Mouse (Mus musculus): ENCODE results near the gene Zbtb5. TPM values are rescaled to one million over a fixed set of nuclear protein-coding genes. Genes with fewer than 3 reads are reported as not detected.
"Not testable (repeated sequence)": the region's sequence is repeated elsewhere in the genome, so short reads cannot be mapped to it uniquely, and the experiment has no call there.

Gene Zbtb5
- polyA plus RNA-seq, 1 experiment from 2014 or later = 38.7 TPM

DNA sequence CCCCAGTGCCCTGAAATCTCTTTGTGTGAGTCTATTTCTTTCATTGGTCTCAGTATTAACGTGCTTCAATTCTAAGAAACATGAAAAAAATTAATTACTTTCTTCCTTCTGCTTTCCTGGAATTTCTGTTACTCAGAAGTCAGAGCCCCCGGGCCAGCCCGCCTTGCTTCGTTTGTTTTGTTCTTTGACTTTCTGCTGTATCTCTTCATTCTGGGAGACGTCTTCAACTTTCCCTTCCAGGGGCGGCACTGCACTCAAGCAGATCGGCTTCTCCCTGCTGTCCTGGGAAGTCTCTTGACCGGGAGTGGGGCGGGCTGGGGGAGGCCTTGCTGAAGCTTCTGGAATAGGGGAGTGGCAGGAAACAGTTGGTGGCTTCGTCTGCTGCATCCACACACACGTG, 49.1 kb downstream of the Zbtb5 start:
- Histone ChIP-seq H3K4me3 (no peak overlapping the region), H3K27me3 (no peaks in the 10 kb centered on the region), H3K36me3 (no peaks in the 10 kb centered on the region), H3K27ac (no peak overlapping the region), H3K4me2 (replicated peaks) (no peak overlapping the region), H3K9me3 (no peaks in the 10 kb centered on the region), H3K9ac (no peak overlapping the region), H3K4me1 (no peaks in the 10 kb centered on the region)
- ATAC-seq (ENCODE audit: insufficient number of reproducible peaks, insufficient read depth, low FRiP score, low TSS enrichment) = no peak
- 71% methylated on average over 11 of the region's 11 CpGs for WGBS

DNA sequence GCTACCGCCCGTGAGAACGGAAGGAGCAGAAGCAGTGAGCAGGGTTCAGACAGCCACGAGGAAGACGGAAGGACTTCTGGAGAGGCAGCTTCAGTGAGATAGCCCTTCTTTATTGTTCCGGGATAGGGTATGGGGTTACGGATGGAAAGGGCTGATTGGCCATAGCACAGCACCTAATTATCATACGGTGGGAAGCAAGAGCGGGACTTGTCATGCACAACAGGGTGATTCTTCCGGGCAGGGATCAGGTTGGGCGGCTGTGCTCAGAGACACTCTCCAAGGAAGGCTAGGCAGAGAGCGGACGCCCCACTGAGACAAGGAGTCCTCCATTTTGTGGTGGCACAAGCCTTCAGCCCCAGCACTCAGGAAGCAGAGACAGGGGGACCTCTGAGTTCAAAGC, 53.0 kb downstream of the Zbtb5 start:
- H3K9ac ChIP-seq = no peak overlapping the region
- 91% methylated on average over 13 of the region's 13 CpGs for WGBS
- H3K4me1 ChIP-seq = no peaks in the 10 kb centered on the region
- no peak overlapping the region for H3K4me3 ChIP-seq
- H3K27me3 ChIP-seq = no peaks in the 10 kb centered on the region
- no peak overlapping the region for H3K27ac ChIP-seq
- no peaks in the 10 kb centered on the region for H3K36me3 ChIP-seq
- no peaks in the 10 kb centered on the region for H3K9me3 ChIP-seq
- H3K4me2 ChIP-seq (replicated peaks) = no peak overlapping the region
- no peak for ATAC-seq (ENCODE audit: insufficient number of reproducible peaks, insufficient read depth, low FRiP score, low TSS enrichment)

DNA sequence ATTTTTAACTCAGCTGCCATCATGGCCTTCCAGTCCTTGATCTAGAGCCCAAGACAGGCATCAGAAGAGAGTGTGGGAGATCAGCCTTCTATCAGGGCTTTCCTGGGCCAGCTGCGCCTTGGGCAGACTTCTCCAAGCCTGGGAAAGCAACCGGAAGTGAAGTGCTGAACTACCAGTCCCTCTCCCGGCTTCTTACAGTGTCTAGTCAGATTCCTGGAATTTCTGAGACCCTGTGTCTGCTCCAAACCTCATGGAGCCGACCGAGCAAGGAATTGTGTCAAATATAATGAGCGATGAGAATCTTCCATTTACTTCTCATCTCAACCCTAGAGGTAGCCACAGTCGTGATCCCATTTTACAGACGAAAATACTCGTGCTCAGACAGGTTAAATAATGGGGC, 53.4 kb downstream of the Zbtb5 start:
- Histone ChIP-seq H3K4me3 (no peak overlapping the region), H3K4me1 (no peaks in the 10 kb centered on the region), H3K27ac (no peak overlapping the region), H3K36me3 (no peaks in the 10 kb centered on the region), H3K9me3 (no peaks in the 10 kb centered on the region), H3K27me3 (no peaks in the 10 kb centered on the region), H3K9ac (no peak overlapping the region), H3K4me2 (replicated peaks) (no peak overlapping the region)
- no peak for ATAC-seq (ENCODE audit: insufficient number of reproducible peaks, insufficient read depth, low FRiP score, low TSS enrichment)
- 85% methylated on average over 9 of the region's 9 CpGs for WGBS

DNA sequence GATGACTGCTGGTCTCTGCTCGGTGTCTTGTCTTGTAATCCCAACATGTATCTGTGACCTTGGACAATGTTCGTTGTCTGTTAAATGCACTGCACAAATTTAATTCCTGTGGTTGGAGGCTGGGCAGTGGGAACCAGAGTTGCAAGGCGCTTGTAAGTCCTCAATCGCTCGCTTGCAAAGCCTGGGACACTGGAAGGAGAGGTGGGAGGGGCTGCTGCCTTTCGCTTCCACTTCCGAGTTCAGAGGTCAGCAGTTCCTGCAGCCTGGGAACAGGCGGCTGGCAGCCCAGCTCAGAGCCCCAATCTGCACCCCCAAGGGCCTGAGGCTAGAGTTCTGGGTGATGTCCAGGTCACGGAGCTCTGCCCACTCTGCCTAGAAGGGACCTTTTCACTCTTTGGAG, 59.2 kb downstream of the Zbtb5 start:
- Histone ChIP-seq H3K27ac (no peak overlapping the region), H3K9me3 (no peaks in the 10 kb centered on the region), H3K4me3 (no peak overlapping the region), H3K9ac (no peak overlapping the region), H3K4me1 (no peaks in the 10 kb centered on the region), H3K27me3 (no peaks in the 10 kb centered on the region), H3K36me3 (no peaks in the 10 kb centered on the region), H3K4me2 (replicated peaks) (no peak overlapping the region)
- no peak for ATAC-seq (ENCODE audit: insufficient number of reproducible peaks, insufficient read depth, low FRiP score, low TSS enrichment)
- WGBS = 56% methylated on average over 9 of the region's 9 CpGs

DNA sequence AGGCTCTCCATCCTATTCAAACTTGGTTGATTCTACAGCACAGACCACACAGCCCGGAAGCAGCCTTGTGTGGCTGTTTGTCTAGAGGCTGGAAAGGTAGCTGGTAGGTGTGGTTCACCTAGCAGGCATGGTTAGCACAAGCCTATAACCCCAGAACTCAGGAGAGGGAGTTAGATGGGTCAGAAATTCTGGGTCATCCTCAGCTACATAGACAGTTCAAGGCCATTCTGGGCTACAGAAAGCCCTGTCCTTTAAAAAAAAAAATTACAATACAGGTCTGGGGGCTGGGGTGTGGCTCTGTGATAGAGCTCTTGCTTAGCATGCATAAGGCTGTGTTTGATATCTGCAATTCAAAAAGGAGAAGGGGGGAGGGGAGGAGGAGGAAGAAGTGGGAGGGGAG, 63.9 kb downstream of the Zbtb5 start:
- no peak for ATAC-seq (ENCODE audit: insufficient number of reproducible peaks, insufficient read depth, low FRiP score, low TSS enrichment)
- Histone ChIP-seq H3K27ac (no peak overlapping the region), H3K9ac (no peak overlapping the region), H3K27me3 (no peaks in the 10 kb centered on the region), H3K36me3 (no peaks in the 10 kb centered on the region), H3K4me2 (replicated peaks) (no peak overlapping the region), H3K9me3 (no peaks in the 10 kb centered on the region), H3K4me3 (no peak overlapping the region), H3K4me1 (no peaks in the 10 kb centered on the region)
- WGBS = 89% methylated on average over 1 of the region's 1 CpGs

DNA sequence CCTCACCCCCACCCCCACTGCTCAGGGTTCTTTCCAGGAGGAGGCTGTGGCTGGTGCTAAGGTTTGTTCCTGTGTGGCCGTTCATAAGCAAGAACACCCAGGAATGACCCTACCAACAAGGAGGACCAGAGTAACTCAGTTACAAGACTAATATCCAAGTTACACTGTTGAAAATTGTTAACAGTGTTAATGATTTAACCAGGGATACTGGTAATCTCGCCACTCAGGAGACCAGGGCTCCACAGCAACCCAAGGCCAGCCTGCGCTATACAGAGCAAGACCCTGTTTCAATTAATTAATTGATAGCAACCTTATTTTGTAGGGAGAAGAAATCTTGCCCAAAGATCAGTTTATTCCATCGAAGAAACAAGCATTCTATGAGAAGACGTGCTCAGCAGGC, 64.7 kb downstream of the Zbtb5 start:
- WGBS = 88% methylated on average over 5 of the region's 5 CpGs
- no peak overlapping the region for H3K9ac ChIP-seq
- no peak for ATAC-seq (ENCODE audit: insufficient number of reproducible peaks, insufficient read depth, low FRiP score, low TSS enrichment)
- no peaks in the 10 kb centered on the region for H3K36me3 ChIP-seq
- H3K27ac ChIP-seq = no peak overlapping the region
- H3K27me3 ChIP-seq = no peaks in the 10 kb centered on the region
- H3K4me2 ChIP-seq (replicated peaks) = no peak overlapping the region
- H3K4me3 ChIP-seq = no peak overlapping the region
- no peaks in the 10 kb centered on the region for H3K9me3 ChIP-seq
- H3K4me1 ChIP-seq = no peaks in the 10 kb centered on the region

DNA sequence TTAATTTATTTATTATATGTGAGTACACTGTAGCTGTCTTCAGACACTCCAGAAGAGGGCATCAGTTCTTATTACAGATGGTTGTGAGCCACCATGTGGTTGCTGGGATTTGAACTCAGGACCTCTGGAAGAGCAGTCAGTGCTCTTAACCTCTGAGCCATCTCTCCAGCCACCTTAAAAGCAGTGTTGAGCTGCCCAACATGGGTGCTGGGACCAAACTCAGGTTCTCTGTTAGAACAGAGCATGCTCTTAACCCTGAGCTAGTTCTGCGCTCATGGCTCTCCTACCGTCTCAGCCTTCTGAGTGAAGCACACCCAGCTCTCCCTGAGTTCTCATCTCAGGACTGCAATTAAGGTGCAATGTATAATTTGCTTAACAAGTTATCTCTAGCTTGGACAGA, 66.1 kb downstream of the Zbtb5 start:
- ATAC-seq (ENCODE audit: insufficient number of reproducible peaks, insufficient read depth, low FRiP score, low TSS enrichment); H3K27me3 ChIP-seq; H3K27ac ChIP-seq; H3K4me2 ChIP-seq (replicated peaks); H3K4me3 ChIP-seq; H3K4me1 ChIP-seq; H3K36me3 ChIP-seq; H3K9ac ChIP-seq; H3K9me3 ChIP-seq: not testable (repeated sequence)
- WGBS = 95% methylated on average over 2 of the region's 2 CpGs

DNA sequence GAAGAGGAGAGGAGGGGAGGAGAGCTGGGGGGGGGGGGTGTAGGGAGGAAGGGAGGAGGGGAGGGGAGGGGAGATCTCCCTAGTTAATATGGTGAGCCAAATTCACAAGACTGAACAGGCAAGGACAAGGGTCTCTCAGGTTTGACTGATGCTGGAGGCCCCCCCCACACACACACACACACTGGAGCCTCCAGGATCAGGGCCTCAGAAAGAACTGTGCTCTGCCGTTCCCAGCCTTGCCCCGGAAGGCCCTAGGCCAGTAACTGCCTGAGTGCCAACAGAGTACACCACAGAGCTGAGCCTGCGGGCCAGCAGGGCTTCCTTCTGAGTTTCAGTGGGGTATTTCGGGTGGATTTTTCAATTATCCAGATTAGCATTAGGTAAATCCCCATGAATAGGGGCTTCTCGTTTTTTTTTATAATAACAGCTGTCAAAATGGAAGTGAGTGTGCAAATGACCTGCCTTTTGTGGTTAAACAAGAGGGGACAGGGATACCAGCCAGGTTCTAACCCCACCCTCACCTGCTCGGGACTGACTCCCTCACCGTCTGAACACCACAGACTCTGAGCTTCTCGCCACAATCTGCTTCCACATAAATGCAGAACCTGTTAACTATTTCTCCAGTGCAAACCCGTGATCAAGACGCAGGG, 67.7 kb downstream of the Zbtb5 start:
- H3K27ac ChIP-seq = no peak overlapping the region
- no peak overlapping the region for H3K4me3 ChIP-seq
- H3K27me3 ChIP-seq = no peaks in the 10 kb centered on the region
- no peaks in the 10 kb centered on the region for H3K9me3 ChIP-seq
- H3K4me2 ChIP-seq (replicated peaks) = no peak overlapping the region
- no peak overlapping the region for H3K9ac ChIP-seq
- H3K36me3 ChIP-seq = no peaks in the 10 kb centered on the region
- no peak for ATAC-seq (ENCODE audit: insufficient number of reproducible peaks, insufficient read depth, low FRiP score, low TSS enrichment)
- no peaks in the 10 kb centered on the region for H3K4me1 ChIP-seq
- 79% methylated on average over 10 of the region's 10 CpGs for WGBS

DNA sequence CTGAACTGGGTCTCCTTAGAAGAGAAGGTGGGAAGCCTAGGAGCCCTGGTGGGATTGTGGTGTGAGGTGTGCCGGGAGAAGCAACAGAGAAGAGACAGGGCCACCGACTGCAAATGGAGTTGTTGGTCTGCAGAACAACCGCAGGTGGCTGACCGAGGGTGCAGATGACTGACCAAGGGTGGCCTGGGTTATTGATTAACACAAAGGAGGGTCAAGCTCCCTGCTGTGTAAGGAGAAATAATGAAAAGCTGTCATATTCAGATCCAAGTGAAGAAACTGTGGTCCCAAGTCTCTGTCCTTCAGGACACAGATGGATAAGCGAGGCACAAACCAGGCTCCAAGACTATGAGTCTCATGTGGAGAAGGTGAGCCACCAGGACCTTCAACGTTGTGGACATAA, 68.7 kb downstream of the Zbtb5 start:
- H3K4me3 ChIP-seq = no peak overlapping the region
- H3K9ac ChIP-seq = no peak overlapping the region
- WGBS = 87% methylated on average over 6 of the region's 6 CpGs
- H3K4me2 ChIP-seq (replicated peaks) = no peak overlapping the region
- H3K4me1 ChIP-seq = no peaks in the 10 kb centered on the region
- no peaks in the 10 kb centered on the region for H3K36me3 ChIP-seq
- H3K27ac ChIP-seq = no peak overlapping the region
- no peaks in the 10 kb centered on the region for H3K9me3 ChIP-seq
- H3K27me3 ChIP-seq = no peaks in the 10 kb centered on the region
- no peak for ATAC-seq (ENCODE audit: insufficient number of reproducible peaks, insufficient read depth, low FRiP score, low TSS enrichment)

DNA sequence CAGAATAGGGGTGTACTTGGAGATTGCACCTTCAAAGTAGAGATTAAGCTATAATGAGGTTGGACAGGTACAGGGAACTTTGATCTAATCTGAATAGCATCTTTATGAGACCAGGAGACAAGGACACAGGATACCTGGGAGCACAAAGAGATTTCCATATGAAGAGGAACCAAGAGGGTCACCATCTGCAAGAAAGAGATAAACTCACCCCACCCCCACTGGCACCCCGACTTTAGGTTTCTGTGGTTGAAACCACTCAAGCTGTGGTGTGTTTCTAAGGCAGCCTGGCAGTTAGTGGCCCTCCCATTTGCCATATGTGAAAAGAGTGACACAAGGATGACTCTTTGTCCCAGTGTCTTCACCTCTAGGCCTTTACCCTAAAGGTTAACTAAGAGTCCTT, 70.0 kb downstream of the Zbtb5 start:
- no peak overlapping the region for H3K4me3 ChIP-seq
- 80% methylated on average over 1 of the region's 1 CpGs for WGBS
- H3K36me3 ChIP-seq = no peaks in the 10 kb centered on the region
- H3K4me1 ChIP-seq = no peaks in the 10 kb centered on the region
- H3K27ac ChIP-seq = no peak overlapping the region
- no peak overlapping the region for H3K9ac ChIP-seq
- ATAC-seq (ENCODE audit: insufficient number of reproducible peaks, insufficient read depth, low FRiP score, low TSS enrichment) = no peak
- no peaks in the 10 kb centered on the region for H3K9me3 ChIP-seq
- no peaks in the 10 kb centered on the region for H3K27me3 ChIP-seq
- no peak overlapping the region for H3K4me2 ChIP-seq (replicated peaks)

Other genes starting within 250 kb of the Zbtb5 start
- gene Grhpr, start 31.0 kb downstream of the Zbtb5 start, polyA plus RNA-seq (2016; fragmentation: Nextera tagmentation; extraction: Ambion mirVana) = 46.9 and 50.6 TPM in 2 replicates
- 47.8 and 48.9 TPM in 2 replicates for gene Polr1e, start 6.2 kb upstream of the Zbtb5 start, polyA plus RNA-seq (2016; fragmentation: Nextera tagmentation; extraction: Ambion mirVana)
- 18.5 and 20.4 TPM in 2 replicates for gene Fbxo10, start 72.2 kb upstream of the Zbtb5 start, polyA plus RNA-seq (2016; fragmentation: Nextera tagmentation; extraction: Ambion mirVana)
- 195 and 207 TPM in 2 replicates for gene Tomm5, start 95.7 kb upstream of the Zbtb5 start, polyA plus RNA-seq (2016; fragmentation: Nextera tagmentation; extraction: Ambion mirVana)
- gene Frmpd1, start 172.5 kb upstream of the Zbtb5 start, polyA plus RNA-seq (2016; fragmentation: Nextera tagmentation; extraction: Ambion mirVana) = 2.5 and 3.8 TPM in 2 replicates